Mouse (Mus musculus) liver (tissue): ENCODE measurements around the gene P2rx2.
A peak's percentile ranks its signal among the peaks of the same experiment; 100 is the strongest.

Experiments
- DNase-seq: peaks from one replicate; pipeline ENCODE4 v3.0.0-alpha.2; 2020; ENCODE audit warnings: mixed read lengths

P2rx2 gene

GRCm38 (mm10) chr5:110342648-110343284 lies at the start of gene P2rx2:
Gene P2rx2, minus strand, starts transcription at chr5:110343212.
- peak; percentile 31 for DNase-seq

- no peak for DNase-seq
These were observed 49.7 kb upstream of the P2rx2 start for GRCm38 (mm10) chr5:110392727-110393126.

GRCm38 (mm10) chr5:110390631-110391030 lies 47.6 kb upstream of the P2rx2 start:
- DNase-seq = no peak

GRCm38 (mm10) chr5:110387332-110387731 lies 44.3 kb upstream of the P2rx2 start:
- DNase-seq = no peak

GRCm38 (mm10) chr5:110386371-110387330 lies 43.6 kb upstream of the P2rx2 start:
- DNase-seq = peak; percentile 71

- DNase-seq = no peak
These were observed 42.3 kb upstream of the P2rx2 start for GRCm38 (mm10) chr5:110385263-110385662.

- DNase-seq = no peak
These were observed 41.5 kb upstream of the P2rx2 start for GRCm38 (mm10) chr5:110384491-110384890.

GRCm38 (mm10) chr5:110379823-110380222 lies 36.8 kb upstream of the P2rx2 start:
- DNase-seq = no peak

GRCm38 (mm10) chr5:110379086-110379485 lies 36.1 kb upstream of the P2rx2 start:
- DNase-seq = no peak

- DNase-seq = no peak
These were observed 35.2 kb upstream of the P2rx2 start for GRCm38 (mm10) chr5:110378181-110378583.

GRCm38 (mm10) chr5:110376802-110377433 lies 33.9 kb upstream of the P2rx2 start:
- peak; percentile 75 for DNase-seq

GRCm38 (mm10) chr5:110363822-110364545 lies 21.0 kb upstream of the P2rx2 start:
- DNase-seq = no peak

- DNase-seq = peak; percentile 67
These were observed 20.3 kb upstream of the P2rx2 start for GRCm38 (mm10) chr5:110363179-110363821.

- DNase-seq = no peak
These were observed 19.8 kb upstream of the P2rx2 start for GRCm38 (mm10) chr5:110362813-110363178.

- no peak for DNase-seq
These were observed 18.5 kb upstream of the P2rx2 start for GRCm38 (mm10) chr5:110361465-110361864.

- DNase-seq = peak; percentile 80
These were observed 14.6 kb upstream of the P2rx2 start for GRCm38 (mm10) chr5:110357531-110358179.

GRCm38 (mm10) chr5:110354716-110355115 lies 11.7 kb upstream of the P2rx2 start:
- no peak for DNase-seq

- no peak for DNase-seq
These were observed 4.0 kb upstream of the P2rx2 start for GRCm38 (mm10) chr5:110347006-110347405.

GRCm38 (mm10) chr5:110345553-110345952 lies 2.5 kb upstream of the P2rx2 start:
- DNase-seq = no peak

GRCm38 (mm10) chr5:110344524-110344923 lies 1.5 kb upstream of the P2rx2 start, which contains the start of gene Lrcol1:
Gene Lrcol1, plus strand, starts transcription at chr5:110344730.
- DNase-seq = no peak

- DNase-seq = no peak
These were observed 4.2 kb downstream of the P2rx2 start for GRCm38 (mm10) chr5:110338792-110339191.

- no peak for DNase-seq
These were observed 12.5 kb downstream of the P2rx2 start for GRCm38 (mm10) chr5:110330508-110330907.
